Mouse (Mus musculus) left cerebral cortex, adult 18-20 months (tissue): ENCODE data around the gene Dnmbp. TPM values are rescaled to one million over a fixed set of nuclear protein-coding genes. Genes with fewer than 3 reads are reported as not detected.
"Not testable (repeated sequence)": the region's sequence is repeated elsewhere in the genome, so short reads cannot be mapped to it uniquely, and the experiment has no call there.

Experiments
- DNase-seq, 2 experiments: peaks; one replicate each; pipeline ENCODE4 v3.0.0; 2021 to 2022; ENCODE audit warnings: low spot score in 2 of 2, mixed read lengths in 1 of 2
- long read RNA-seq, 2 experiments: library from polyadenylated mRNA; stranded (forward); transcript quantifications; one replicate each; pipeline ENCODE4 v2.0.0; 2021
- total RNA-seq, 2 experiments: library from RNA; stranded (reverse); gene quantifications; 2 replicates each; pipeline ENCODE4 v1.2.3; 2021

Dnmbp gene
- total RNA-seq = 10 to 100 TPM; 14.3 TPM
- long read RNA-seq, experiment 1, partial matches to known transcripts = 1 of 3 reads
- long read RNA-seq, experiment 1, other reads (novel, unspliced or antisense) = 2 of 3 reads
- long read RNA-seq, experiment 2, partial matches to known transcripts = 1 of 2 reads
- long read RNA-seq, experiment 2, other reads (novel, unspliced or antisense) = 1 of 2 reads

DNA sequence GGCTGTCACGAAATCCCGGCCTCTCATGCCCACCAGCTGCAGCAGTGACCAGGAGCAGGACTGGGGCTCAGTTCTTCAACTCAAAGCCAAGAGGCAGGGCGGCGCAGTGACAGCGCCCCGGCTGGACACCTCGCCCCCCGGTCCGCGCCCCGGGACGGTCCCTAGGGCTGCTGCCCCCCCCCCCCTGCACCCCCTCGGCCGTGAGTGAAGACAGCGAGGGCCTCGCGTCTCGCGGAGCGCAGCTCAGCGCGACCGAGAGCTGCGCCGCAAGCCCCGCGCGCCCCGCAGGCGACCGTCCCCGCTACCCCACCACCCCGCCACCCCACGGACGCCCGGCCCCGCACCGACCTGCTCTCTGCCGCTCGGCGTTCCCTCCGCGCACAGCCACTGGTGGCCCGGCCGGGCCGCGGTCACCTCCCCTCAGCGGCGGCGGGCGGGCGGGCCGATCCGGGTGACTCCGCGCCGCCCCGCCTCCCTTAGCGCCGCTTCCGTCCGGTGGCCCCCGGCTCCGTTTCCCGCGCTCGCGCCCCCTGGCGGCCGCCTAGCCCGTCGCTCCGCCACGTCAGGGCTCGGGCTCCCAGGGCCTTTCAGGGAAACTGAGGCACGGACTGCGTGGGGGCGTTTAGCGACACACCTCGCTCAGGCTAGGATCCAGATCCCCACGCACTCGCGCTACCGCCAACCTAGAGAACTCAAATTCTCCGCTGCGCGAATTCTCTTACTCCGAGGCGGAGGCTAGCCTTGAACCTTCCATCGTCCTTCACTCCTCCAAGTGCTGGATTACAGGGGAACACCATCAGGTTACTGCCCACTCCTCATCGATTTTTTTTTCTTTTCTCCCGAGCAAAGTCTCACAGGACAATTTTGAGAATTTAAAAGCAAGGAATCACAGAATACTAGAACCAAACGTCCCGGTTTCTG is at the start of gene Dnmbp:
Dnmbp (minus strand) TSS at position 423 of the 921 bp plus-strand sequence.
- DNase-seq = peak; percentile 84 to 87

DNA sequence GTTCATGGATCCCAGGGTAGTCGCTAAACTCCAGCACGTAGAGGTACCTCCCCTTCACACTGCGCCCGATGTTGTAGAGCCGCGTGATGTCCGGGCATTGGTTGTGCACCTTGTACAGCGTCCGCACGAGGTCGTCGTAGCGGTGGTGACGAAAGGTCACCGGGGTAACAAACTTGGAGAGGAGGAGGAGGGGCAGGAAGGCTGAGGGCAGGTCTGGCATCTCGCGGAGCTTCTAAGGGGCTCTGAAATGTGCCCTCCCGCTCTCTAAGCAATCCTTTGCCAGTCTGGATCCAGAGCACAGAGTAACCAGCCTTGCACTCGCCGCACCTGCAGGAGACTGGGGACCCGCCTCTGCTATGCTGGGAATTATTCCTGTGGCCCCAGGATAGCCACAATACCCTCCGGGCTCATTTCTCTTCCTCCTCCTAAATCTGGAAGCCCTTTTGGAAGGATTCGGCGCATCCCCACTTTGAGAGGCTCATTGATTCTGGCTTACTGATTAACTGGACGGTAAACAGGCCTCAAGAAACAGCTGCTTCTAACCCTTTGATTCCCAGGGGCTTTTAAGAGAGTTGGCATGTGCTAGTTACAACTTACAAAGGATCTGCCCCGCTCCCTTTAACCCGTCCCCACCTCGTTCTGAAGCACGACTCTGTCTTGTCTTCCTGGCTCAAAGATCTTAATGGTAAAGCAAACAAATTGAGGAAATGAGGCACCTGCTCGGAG is 46.2 kb upstream of the Dnmbp start, which contains the start of gene Cpn1:
Cpn1 (minus strand) TSS at position 488 of the 726 bp plus-strand sequence.
- DNase-seq = no peak

DNA sequence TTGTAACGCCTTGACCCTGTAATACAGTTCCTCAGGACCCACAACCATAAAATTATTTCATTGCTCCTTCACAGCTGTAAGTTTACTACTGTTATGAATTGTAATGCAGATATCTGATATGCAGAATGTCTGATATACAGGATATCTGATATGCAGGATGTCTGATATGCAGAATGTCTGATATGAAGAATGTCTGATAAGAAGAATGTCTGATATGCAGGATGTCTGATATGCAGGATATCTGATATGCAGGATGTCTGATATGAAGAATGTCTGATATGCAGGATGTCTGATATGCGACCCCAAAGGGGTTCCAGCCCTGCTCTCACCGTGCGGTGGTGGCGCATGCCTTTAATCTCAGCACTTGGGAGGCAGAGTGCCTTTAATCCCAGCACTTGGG is 42.0 kb upstream of the Dnmbp start:
- DNase-seq = no peak

DNA sequence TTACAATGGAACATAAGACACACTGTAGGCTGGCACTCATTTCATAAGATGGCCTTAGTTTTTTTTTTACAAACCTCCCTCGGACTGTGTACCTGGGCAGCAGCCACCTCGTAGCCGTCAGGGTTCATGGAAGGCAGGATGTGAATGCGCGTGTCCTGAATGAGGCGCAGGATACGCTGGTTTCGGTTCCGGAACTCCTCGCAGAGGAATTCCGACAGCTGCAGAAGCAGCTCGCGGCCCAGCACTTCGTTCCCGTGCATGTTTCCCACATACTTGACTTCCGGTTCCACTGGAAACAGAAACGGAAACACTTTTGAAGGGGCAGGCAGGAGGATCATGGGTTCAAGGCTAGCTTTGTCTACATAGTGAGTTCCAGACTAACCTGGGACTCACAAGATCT is 40.7 kb upstream of the Dnmbp start:
- DNase-seq = no peak

DNA sequence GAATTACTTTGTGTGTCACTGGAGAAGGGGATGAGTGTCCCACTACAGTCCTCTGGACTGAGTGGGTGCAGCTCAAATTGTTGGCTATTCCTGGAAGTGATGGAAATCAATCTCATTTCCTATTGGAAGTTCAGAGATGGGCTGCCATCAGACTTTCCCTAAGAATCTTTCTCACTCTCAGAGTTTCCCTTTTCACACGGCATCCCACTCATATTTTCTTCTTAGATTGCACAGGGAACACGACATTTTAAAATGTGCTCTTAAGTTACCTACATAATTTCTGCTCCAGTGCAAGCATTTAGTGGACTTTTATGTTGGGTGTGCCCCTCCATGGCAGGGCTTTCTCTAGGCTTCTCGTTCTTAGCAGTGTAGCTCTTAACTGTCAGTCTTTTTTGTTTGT is 37.8 kb upstream of the Dnmbp start:
- no peak for DNase-seq

DNA sequence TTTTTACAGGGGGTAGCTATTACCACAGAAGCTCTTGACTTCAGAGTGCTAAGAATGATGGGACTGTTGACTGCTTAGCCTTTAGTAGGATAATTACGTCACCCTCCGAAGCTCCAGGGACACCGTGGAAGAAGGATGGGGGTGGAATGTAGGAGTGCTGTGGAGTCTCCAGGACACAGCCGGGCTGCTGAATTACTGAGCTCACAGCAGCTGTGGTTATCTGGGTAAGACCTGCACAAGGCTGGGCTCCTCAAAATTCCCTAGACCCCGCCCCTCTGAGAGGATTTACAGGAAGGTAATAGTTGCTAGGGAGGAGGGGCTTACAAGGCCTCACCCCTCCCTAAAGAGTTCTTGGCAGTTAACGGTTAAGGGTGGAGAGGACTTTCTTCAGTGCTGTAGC is 36.7 kb upstream of the Dnmbp start:
- no peak for DNase-seq

DNA sequence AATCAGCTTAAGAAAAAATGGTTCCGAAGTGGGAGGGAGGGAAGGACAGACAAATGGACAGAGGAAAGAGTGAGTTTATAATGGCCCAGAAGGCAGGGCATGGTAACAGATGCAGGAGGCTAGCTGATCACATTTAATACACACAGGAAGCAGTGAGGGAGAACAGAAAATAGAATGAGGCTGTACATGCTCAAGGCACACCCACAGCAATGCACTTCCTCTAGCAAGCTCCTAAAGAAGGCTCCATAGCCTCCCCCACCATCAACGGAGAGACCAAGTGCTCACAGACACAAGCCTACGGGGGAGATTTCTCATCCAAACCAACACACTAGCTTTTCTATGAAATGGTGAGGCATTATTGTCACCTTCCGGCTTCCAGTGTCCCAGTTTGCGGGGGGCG is 34.2 kb upstream of the Dnmbp start:
- peak in 1 of 2 experiments; percentile 20 for DNase-seq

DNA sequence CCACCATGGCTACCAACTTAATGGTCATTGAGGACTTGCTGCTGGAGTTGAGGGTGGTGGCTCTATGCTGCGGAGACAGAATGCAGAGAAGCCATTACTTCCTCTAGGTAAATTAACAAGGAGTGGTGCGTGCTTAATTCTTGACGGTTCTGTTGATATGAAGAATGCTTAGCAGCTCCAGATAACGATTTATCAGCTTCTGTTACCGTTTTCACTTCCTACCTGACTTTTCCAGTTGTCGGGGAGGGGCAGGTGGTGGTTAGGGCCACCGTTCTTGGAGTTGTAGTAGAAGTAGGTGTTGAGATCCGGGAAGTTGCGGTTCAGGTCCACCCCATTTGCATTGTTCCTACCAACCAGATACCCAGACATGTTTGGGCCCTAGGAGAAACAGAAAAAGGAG is 33.7 kb upstream of the Dnmbp start:
- DNase-seq = no peak

DNA sequence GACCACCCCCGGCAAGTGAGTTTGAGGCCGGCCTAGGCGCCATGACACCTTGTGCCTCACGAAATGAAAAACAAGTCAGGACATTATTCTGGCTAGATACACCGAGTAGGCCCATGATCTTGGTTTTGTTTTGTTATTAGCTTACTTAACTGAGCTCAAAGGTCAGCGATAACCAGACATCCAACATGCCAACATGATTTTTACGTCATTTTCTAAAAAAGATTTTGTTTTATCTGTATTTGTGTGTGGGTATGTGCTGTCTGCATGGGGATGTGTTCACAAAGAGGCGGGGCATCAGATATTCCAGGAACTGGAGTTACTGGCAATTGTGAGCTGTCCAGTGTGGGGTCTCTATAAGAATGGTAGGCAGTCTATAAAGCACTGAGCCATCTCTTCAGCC is 32.1 kb upstream of the Dnmbp start:
- no peak for DNase-seq

DNA sequence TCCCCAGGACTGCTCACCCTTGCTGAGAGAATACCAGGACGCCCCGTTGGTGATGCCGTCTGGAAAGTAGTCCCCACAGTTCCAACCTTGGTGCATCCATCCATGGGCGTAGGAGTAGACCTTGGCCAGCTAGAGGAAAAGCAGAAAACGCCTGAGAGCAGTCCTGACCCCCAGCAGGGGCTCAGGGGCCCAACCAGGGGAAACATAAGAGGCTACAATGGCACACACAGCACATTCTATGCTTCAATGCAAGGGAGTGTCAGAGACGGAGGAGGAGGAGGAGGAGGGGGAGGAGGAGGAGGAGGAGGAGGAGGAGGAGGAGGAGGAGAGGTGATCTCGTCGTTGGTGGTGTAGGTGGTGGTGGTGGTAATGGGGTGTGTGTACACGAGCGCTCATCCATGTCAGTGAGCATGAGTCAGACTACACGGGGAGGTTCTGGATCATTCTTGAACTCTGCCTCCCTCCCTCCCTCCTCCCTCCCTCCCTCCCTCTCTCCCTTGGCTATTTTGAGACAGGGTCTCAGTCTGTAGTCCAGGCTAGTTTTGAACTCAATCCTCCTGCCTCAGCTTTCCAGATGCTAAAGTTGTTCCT is 28.5 kb upstream of the Dnmbp start:
- no peak for DNase-seq

DNA sequence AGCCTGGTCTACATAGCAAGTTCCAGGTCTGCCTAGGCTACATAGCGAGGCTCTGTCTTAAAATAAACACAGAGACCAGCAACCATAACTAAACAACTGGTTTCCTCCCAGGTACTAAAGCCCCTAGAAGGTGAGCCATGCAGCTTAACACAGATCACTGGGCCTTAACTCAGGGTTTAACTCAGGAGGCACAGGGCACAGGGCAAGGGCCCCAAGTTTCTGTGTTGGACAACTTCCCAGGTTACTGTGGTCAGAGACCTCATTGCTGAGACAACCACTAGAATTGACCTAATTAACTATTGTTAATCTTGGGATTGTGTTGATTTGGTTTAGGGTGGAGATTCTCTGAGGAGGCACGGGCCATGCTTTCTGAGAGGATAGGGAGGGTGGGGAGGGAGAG is 26.5 kb upstream of the Dnmbp start:
- no peak for DNase-seq

DNA sequence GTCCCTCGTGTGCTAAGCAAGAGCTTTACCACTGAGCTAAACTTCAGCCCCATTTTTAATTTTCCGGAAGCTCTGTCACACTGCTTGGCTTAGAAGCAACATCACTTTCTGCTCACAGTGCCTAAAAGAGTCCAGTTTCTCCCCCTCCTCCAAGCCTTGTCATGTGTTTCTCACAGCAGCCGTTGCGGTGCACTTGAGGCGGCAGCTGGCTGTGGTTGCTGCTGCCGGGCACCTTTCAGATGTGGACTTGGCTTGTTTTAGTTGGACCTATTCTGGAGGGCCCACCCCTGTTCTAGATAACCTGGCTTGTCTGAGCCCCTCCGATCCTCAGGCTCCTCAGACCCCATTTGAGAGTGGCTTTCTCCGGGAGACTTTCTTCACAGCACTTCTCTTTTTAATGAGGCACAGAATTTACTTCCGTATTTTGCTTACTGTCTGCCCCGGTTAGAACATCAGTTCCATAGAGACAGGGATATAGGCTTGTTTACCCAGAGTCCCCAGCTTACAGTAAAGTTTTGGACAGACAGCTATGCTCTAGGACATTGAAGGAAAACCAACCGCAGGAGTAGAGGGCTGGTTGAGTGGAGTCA is 25.6 kb upstream of the Dnmbp start:
- DNase-seq = no peak

DNA sequence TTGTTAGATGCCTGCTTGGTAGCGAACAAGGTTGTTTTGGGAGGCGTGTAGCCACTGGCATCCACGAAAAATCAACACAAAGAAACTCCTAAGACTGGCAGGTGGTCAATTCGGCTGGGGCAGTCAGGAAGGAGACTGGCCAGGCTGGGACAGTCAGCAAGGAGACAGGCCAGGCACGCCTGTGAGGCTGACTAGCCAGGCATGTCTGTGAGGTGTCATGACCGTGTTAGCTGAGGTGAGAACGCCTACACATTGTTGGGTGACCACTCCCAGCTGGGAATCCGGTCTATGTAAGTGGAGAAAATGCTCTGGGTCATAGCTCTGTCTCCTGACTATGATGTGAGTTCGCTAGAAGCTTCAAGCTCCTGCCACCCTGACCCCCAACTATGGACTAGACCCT is 22.8 kb upstream of the Dnmbp start:
- DNase-seq = no peak

DNA sequence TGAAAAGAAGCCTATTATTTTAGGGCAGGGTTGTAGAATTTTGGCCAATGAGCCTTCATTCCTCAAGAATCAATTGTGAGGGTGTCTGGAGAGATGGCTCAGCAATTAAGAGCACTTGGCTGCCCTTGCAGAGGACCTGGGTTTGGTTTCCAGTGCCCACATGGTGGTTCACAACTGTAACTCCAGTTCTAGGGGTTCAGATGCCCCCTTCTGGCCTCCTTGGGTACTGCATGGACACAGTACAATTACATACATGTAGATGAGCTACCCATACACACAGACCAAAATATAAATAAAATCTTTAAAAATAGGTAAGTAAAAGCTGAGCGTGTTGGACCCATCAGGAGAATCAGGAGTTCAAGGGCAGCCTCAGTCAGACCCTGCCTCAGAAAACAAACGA is 21.2 kb upstream of the Dnmbp start:
- no peak for DNase-seq

DNA sequence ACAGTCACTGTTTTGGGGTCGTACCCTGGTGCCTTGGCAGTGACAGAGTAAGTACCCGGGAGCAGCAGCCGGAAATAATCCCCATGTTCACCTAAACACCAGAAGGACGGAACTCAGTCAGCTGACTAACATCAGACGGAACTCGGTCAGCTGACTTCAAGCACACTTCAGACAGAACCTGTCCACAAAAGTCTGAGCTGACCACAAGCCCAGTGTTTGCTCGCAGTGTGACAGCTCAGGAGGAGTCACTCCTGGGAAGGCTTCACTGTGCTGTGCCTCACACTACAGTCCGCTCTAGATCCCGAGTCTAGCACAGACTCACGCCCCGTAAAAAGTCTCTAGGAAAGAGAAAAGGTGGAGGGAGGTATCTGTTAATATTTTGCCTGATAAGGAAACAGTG is 20.0 kb upstream of the Dnmbp start:
- DNase-seq = no peak

DNA sequence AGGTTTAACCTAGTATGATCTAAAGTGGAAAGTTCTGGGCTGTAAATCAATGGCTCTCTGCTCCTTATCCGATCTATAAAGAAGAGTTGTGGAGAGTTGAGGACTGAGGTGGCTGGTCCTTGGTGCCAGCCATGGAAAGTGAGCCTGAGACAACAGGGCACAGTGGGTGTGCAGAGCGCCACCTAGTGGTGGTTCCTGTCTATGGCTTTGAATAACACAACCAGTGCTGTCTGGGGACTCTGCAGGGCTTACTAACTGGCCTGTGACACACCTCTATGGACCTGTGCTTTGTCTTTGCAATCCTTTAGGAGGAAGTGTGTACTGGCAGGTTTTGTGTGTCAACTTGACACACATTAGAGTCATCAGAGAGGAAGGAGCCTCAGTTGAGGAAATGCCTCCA is 19.2 kb upstream of the Dnmbp start:
- peak; percentile 69 to 80 for DNase-seq

DNA sequence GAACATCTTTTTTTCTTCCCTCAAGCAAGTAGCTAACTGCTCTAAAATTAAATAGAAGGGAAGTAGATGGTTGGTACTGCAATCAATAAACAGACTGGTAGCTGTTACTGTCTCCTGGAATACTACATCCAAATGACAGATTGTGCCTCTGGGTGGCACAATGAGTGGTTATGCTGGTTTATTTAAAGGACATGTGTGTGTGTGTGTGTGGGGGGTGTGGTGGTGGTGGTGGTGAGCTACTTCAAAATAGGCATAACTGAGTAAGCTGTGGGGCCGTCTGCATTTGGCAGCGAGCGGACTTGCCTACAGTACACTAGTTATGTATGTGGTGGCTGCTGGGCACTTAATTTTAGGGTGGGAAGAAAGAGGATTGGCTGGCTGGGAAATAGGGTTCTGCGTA is 17.9 kb upstream of the Dnmbp start:
- peak; percentile 55 to 68 for DNase-seq

DNA sequence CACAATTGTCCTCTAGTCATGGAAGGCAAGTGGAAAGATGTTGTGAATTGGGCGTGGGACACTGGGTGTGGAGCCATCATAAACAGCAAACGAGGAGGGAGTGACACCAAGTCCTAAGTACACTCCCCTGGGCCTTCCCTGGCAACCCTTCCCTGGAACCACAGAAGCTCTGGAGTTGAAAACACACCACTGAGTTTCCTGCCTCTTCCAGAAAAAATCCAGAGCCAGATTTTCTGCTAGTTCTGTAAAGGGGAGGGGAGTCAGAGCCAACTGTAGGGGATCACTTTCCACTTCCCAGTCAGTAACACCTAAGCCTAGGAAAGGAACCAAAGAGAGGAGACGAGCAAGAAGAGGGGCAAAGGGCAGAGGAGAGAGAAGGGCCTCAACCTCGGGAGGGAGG is 17.4 kb upstream of the Dnmbp start:
- no peak for DNase-seq

DNA sequence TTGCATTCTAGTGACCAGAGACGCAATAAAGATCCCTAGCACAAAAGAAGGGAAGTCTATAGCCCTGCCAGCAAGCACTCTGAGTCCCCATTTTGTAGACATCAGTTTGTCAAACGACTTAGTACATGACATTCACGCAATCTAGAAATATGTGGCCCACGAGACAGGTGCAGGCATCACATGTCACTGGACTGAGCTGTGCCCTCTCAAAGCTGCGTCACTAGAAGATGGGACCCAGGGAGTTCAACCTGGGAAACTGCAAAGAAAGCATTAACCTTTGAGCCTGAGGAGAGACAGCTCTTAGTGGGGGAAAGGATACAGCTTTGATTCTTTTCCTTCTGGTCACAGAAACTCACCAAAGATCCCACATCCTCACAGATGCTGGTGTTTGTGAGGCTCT is 15.3 kb upstream of the Dnmbp start:
- no peak for DNase-seq

DNA sequence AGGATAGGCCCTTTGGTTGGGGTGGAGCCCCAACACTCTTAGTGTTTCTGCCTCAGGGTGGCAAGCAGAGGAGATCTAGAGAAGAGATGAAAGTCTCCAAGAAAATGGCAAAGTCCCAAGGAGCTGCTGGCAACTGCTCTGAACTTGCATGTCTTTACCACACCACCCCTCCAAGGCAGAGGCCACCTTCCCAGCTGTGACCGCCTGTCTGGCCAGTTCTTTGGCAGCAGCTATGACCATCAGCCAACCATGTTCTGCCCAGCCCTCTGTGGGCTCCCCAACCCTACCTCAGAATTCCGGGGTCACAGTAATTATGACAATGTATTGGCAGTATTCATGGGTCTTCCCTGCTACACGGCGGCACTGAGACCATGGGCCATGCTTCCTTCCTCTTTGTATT is 14.9 kb upstream of the Dnmbp start:
- DNase-seq = no peak

DNA sequence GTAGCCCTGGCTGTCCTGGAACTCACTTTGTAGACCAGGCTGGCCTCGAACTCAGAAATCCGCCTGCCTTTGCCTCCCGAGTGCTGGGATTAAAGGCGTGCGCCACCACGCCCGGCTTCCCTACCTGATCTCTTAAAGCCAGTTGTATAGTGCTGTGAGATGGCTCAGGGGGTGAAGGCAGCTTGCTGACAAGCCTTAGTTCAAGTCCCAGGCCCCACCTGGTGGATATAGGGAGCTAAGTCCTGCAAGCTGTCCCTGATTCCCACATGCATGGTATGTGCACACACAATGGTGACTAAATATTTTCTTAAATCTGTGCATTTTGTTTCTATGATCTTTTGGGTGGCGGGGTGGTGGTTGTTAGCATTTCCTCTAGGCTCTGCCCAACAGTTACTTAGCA is 12.9 kb upstream of the Dnmbp start:
- DNase-seq = not testable (repeated sequence)
